In the genomic region with DNA sequence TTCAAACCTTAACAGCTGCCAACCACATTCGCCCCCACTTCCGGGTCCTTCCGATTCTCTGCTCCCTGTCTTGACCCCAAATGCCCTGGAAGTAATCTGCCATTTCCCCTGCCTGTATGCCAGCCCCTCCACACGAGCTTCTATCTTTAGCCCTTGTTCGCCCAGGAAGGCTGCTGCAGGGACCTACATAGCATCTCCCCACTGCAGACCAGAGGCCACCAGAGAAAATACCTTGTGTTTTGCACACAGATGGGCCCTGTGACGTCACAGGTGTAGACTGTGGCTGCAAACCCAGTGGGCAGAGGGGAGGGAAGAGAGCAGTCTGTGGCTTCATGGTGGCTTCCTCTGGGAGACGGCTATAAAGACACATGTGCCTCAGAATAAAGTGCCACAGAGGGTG, we compare ENCODE assay signal across 30 mouse cellular contexts. TPM values are rescaled to one million over a fixed set of nuclear protein-coding genes. Genes with fewer than 3 reads are reported as not detected.
DNase-seq lines count a peak whose midpoint lies in the region; ATAC-seq and TF ChIP-seq lines count a peak whose summit lies in the region.
"Had no signal": no experiment of that assay in that cellular context is flagged by ENCODE, and none has a peak within 500 bp of the region (broad histone marks: within the 10 kb centered on the region; RNA-seq: fewer than 3 reads in every experiment).

No protein-coding gene starts in this region.

- peaks cover 35% of the 10 kb centered on the region for H3K4me1 ChIP-seq in heart, embryonic 10.5 days
- peaks cover 5% of the 10 kb centered on the region; the same call in 1 of the 2 replicates for H3K4me1 ChIP-seq in heart, embryonic 11.5 days (ENCODE audit: control insufficient read depth, insufficient read depth, low read length)
- H3K4me1 ChIP-seq in midbrain, postnatal 0 days (ENCODE audit: insufficient read depth, low read length) = no peaks in the 10 kb centered on the region
- H3K4me1 ChIP-seq: stomach, embryonic 15.5 days had no signal

- H3K4me3 ChIP-seq in heart, embryonic 10.5 days = no peak overlapping the region
- no peak overlapping the region for H3K4me3 ChIP-seq in heart, embryonic 11.5 days (ENCODE audit: low read depth, low read length)
- H3K4me3 ChIP-seq in midbrain, postnatal 0 days (ENCODE audit: low read depth, low read length) = no peak overlapping the region
- H3K4me3 ChIP-seq: hindbrain, embryonic 15.5 days; kidney, embryonic 15.5 days; liver, embryonic 15.5 days; midbrain, embryonic 13.5 days; stomach, embryonic 15.5 days had no signal

- TF ChIP-seq CTCF in midbrain, postnatal 0 days (IDR thresholded peaks at IDR 0.05) = no peak

- no peak for ATAC-seq in heart, embryonic 11.5 days (replicated peaks; ENCODE audit: insufficient number of reproducible peaks, low FRiP score, low TSS enrichment)
- ATAC-seq in midbrain, postnatal 0 days (ENCODE audit: low FRiP score) = no peak
- ATAC-seq: forebrain, embryonic 14.5 days; intestine, embryonic 16.5 days; midbrain, embryonic 13.5 days had no signal

- no peak for DNase-seq in heart, embryonic 10.5 days (ENCODE audit: low spot score)
- DNase-seq in CD4-positive helper T cell, adult 2 months (ENCODE audit: low read depth, low spot score) = peak; percentile 59
- DNase-seq in T-cell, adult 2 months (ENCODE audit: low spot score) = peak; percentile 64
- peak; percentile 43 to 47 for DNase-seq in thymus, postnatal 10 days (ENCODE audit: low spot score in 2 of 2)
- no peak for DNase-seq in adrenal gland, adult 2 months
- no peak for DNase-seq in kidney, adult 9 months
- DNase-seq in midbrain, postnatal 0 days (ENCODE audit: low spot score) = no peak
- DNase-seq: adrenal gland, postnatal 36 days; cerebellum, adult 18-20 months; cerebellum, postnatal 36 days; gastrocnemius, postnatal 25 days; heart, postnatal 36 days; lung, postnatal 14 days; right cerebral cortex, postnatal 14 days; spleen, adult 18-20 months had no signal

- H3K27me3 ChIP-seq in heart, embryonic 10.5 days (ENCODE audit: insufficient read depth, poor library complexity, severe bottlenecking) = no peaks in the 10 kb centered on the region; the same call in 1 of the 2 replicates
- H3K27me3 ChIP-seq in heart, embryonic 11.5 days (ENCODE audit: control insufficient read depth, insufficient read depth, low read length) = peaks cover 2% of the 10 kb centered on the region; the same call in 1 of the 2 replicates
- no peaks in the 10 kb centered on the region for H3K27me3 ChIP-seq in midbrain, postnatal 0 days (ENCODE audit: insufficient read depth, low read length)
- H3K27me3 ChIP-seq: hindbrain, embryonic 15.5 days; kidney, embryonic 15.5 days; liver, embryonic 15.5 days; midbrain, embryonic 13.5 days; stomach, embryonic 15.5 days had no signal

- H3K4me2 ChIP-seq in heart, embryonic 11.5 days = no peak overlapping the region
- no peak overlapping the region for H3K4me2 ChIP-seq in midbrain, postnatal 0 days (ENCODE audit: low read depth, low read length, poor library complexity, severe bottlenecking)
- H3K4me2 ChIP-seq: hindbrain, embryonic 15.5 days; kidney, embryonic 15.5 days; liver, embryonic 15.5 days; midbrain, embryonic 13.5 days; stomach, embryonic 15.5 days had no signal

- no peak overlapping the region for H3K9ac ChIP-seq in heart, embryonic 11.5 days (ENCODE audit: low read depth, low read length)
- H3K9ac ChIP-seq in midbrain, postnatal 0 days (replicated peaks; ENCODE audit: low read length, poor library complexity, severe bottlenecking) = no peak overlapping the region
- H3K9ac ChIP-seq: hindbrain, embryonic 15.5 days; kidney, embryonic 15.5 days; liver, embryonic 15.5 days; midbrain, embryonic 13.5 days; stomach, embryonic 15.5 days had no signal

- peak overlapping the region; percentile 36; the same call in 1 of the 2 replicates for H3K27ac ChIP-seq in heart, embryonic 10.5 days
- H3K27ac ChIP-seq in heart, embryonic 11.5 days (ENCODE audit: low read depth, low read length) = no peak overlapping the region
- H3K27ac ChIP-seq in midbrain, postnatal 0 days (ENCODE audit: low read depth, low read length) = no peak overlapping the region
- H3K27ac ChIP-seq: hindbrain, embryonic 15.5 days; kidney, embryonic 15.5 days; liver, embryonic 15.5 days; midbrain, embryonic 13.5 days; stomach, embryonic 15.5 days had no signal

- WGBS in heart, embryonic 10.5 days = 62% methylated on average over 7 of the region's 7 CpGs
- 57% methylated on average over 7 of the region's 7 CpGs for WGBS in heart, embryonic 11.5 days (ENCODE audit: insufficient replicate concordance)
- 76% methylated on average over 7 of the region's 7 CpGs for WGBS in midbrain, postnatal 0 days

- no peaks in the 10 kb centered on the region for H3K36me3 ChIP-seq in heart, embryonic 10.5 days
- H3K36me3 ChIP-seq in heart, embryonic 11.5 days (ENCODE audit: control insufficient read depth, insufficient read depth, low read length) = no peaks in the 10 kb centered on the region
- no peaks in the 10 kb centered on the region for H3K36me3 ChIP-seq in midbrain, postnatal 0 days (ENCODE audit: insufficient read depth, low read length)
- H3K36me3 ChIP-seq: G1E; hindbrain, embryonic 15.5 days; kidney, embryonic 15.5 days; liver, embryonic 15.5 days; midbrain, embryonic 13.5 days; stomach, embryonic 15.5 days had no signal

- H3K9me3 ChIP-seq in heart, embryonic 10.5 days = no peaks in the 10 kb centered on the region
- H3K9me3 ChIP-seq in heart, embryonic 11.5 days (replicated peaks; ENCODE audit: control insufficient read depth, low read length) = no peaks in the 10 kb centered on the region
- no peaks in the 10 kb centered on the region for H3K9me3 ChIP-seq in midbrain, postnatal 0 days (ENCODE audit: low read length)
- H3K9me3 ChIP-seq: G1E; hindbrain, embryonic 15.5 days; kidney, embryonic 15.5 days; liver, embryonic 15.5 days; midbrain, embryonic 13.5 days; stomach, embryonic 15.5 days had no signal

RNA-seq across cellular contexts. Expression of gene C1qtnf6, which starts 13.0 kb away (rescaled TPM):
- 19.0 and 28.4 TPM in 2 replicates for polyA plus RNA-seq in heart, embryonic 10.5 days (2016; fragmentation: Nextera tagmentation; extraction: Ambion mirVana)
- 36.3 and 37.0 TPM in 2 replicates for polyA plus RNA-seq in heart, embryonic 11.5 days (2014; fragmentation: Nextera tagmentation; extraction: Ambion mirVana)
- total RNA-seq in adrenal gland, adult 2 months (2021) = 10 to 100 TPM; 16.9 to 30.1 TPM
- polyA plus RNA-seq in adrenal gland, adult 2 months (2012; rRNA removed) = 63.2 and 92.2 TPM in 2 replicates
- 2.4 and 2.7 TPM in 2 replicates for total RNA-seq in midbrain, postnatal 0 days (2014; rRNA removed)
- 8.6 and 10.4 TPM in 2 replicates for polyA plus RNA-seq in midbrain, postnatal 0 days (2015; fragmentation: Nextera tagmentation; extraction: Ambion mirVana)
- polyA plus RNA-seq: G1E had no signal

RNA-seq across cellular contexts. Expression of gene Il2rb, which starts 23.1 kb away (rescaled TPM):
- not detected in 2 replicates for polyA plus RNA-seq in heart, embryonic 10.5 days (2016; fragmentation: Nextera tagmentation; extraction: Ambion mirVana)
- polyA plus RNA-seq in heart, embryonic 11.5 days (2014; fragmentation: Nextera tagmentation; extraction: Ambion mirVana) = not detected in 2 replicates
- 1 to 10 TPM; 1.3 to 1.5 TPM for total RNA-seq in adrenal gland, adult 2 months (2021)
- 3.8 and 4.9 TPM in 2 replicates for polyA plus RNA-seq in adrenal gland, adult 2 months (2012; rRNA removed)
- 0.33 and 0.38 TPM in 2 replicates for total RNA-seq in midbrain, postnatal 0 days (2014; rRNA removed)
- 0.19 and 0.22 TPM in 2 replicates for polyA plus RNA-seq in midbrain, postnatal 0 days (2015; fragmentation: Nextera tagmentation; extraction: Ambion mirVana)
- total RNA-seq: gastrocnemius, postnatal 25 days had no signal
- polyA plus RNA-seq: forebrain, embryonic 14.5 days; G1E; midbrain, embryonic 13.5 days had no signal

RNA-seq across cellular contexts. Expression of gene Sstr3, which starts 26.3 kb away (rescaled TPM):
- polyA plus RNA-seq in heart, embryonic 10.5 days (2016; fragmentation: Nextera tagmentation; extraction: Ambion mirVana) = 0.12 TPM in 1 of 2 replicates, not detected in the other
- polyA plus RNA-seq in heart, embryonic 11.5 days (2014; fragmentation: Nextera tagmentation; extraction: Ambion mirVana) = 0.04 and 0.38 TPM in 2 replicates
- 1 to 10 TPM in 1 of 2 experiments, under 1 TPM in 1; 0.43 to 1.6 TPM for total RNA-seq in adrenal gland, adult 2 months (2021)
- 0.16 and 0.93 TPM in 2 replicates for polyA plus RNA-seq in adrenal gland, adult 2 months (2012; rRNA removed)
- total RNA-seq in midbrain, postnatal 0 days (2014; rRNA removed) = 1.1 and 2.4 TPM in 2 replicates
- 0.49 and 0.65 TPM in 2 replicates for polyA plus RNA-seq in midbrain, postnatal 0 days (2015; fragmentation: Nextera tagmentation; extraction: Ambion mirVana)
- total RNA-seq: gastrocnemius, postnatal 25 days; heart, postnatal 36 days; neutrophil, adult 5-6 weeks had no signal
- polyA plus RNA-seq: C2C12; G1E; heart, embryonic 14.5 days; liver, embryonic 15.5 days had no signal

RNA-seq across cellular contexts. Expression of gene Tmprss6, which starts 49.8 kb away (rescaled TPM):
- polyA plus RNA-seq in heart, embryonic 10.5 days (2016; fragmentation: Nextera tagmentation; extraction: Ambion mirVana) = 0.06 and 1.7 TPM in 2 replicates
- 0.64 TPM in 1 of 2 replicates, not detected in the other for polyA plus RNA-seq in heart, embryonic 11.5 days (2014; fragmentation: Nextera tagmentation; extraction: Ambion mirVana)
- 1 to 10 TPM in 1 of 2 experiments, under 1 TPM in 1; 0.59 to 3.3 TPM for total RNA-seq in adrenal gland, adult 2 months (2021)
- polyA plus RNA-seq in adrenal gland, adult 2 months (2012; rRNA removed) = 3.5 and 4.7 TPM in 2 replicates
- 0.66 TPM in 1 of 2 replicates, not detected in the other for total RNA-seq in midbrain, postnatal 0 days (2014; rRNA removed)
- 0.10 and 0.26 TPM in 2 replicates for polyA plus RNA-seq in midbrain, postnatal 0 days (2015; fragmentation: Nextera tagmentation; extraction: Ambion mirVana)
- total RNA-seq: gastrocnemius, postnatal 25 days; heart, postnatal 36 days; layer of hippocampus, postnatal 10 days; left cerebral cortex, postnatal 10 days; megakaryocyte, adult 5-6 weeks; neutrophil, adult 5-6 weeks had no signal
- polyA plus RNA-seq: G1E; heart, embryonic 14.5 days had no signal

RNA-seq across cellular contexts. Expression of gene Rac2, which starts 54.4 kb away (rescaled TPM):
- 5.9 and 13.0 TPM in 2 replicates for polyA plus RNA-seq in heart, embryonic 10.5 days (2016; fragmentation: Nextera tagmentation; extraction: Ambion mirVana)
- polyA plus RNA-seq in heart, embryonic 11.5 days (2014; fragmentation: Nextera tagmentation; extraction: Ambion mirVana) = 3.4 and 9.2 TPM in 2 replicates
- 1 to 10 TPM; 8.1 to 9.6 TPM for total RNA-seq in adrenal gland, adult 2 months (2021)
- 33.4 and 40.2 TPM in 2 replicates for polyA plus RNA-seq in adrenal gland, adult 2 months (2012; rRNA removed)
- 1.7 and 2.6 TPM in 2 replicates for total RNA-seq in midbrain, postnatal 0 days (2014; rRNA removed)
- 4.3 and 4.9 TPM in 2 replicates for polyA plus RNA-seq in midbrain, postnatal 0 days (2015; fragmentation: Nextera tagmentation; extraction: Ambion mirVana)
- polyA plus RNA-seq: C2C12 had no signal

Comparison
In these comparisons a context has a peak if more than half of its experiments do, and no peak if none do; other contexts are left out.
1. DNase-seq: peak in CD4-positive helper T cell, adult 2 months (single experiment), T-cell, adult 2 months (single experiment) and thymus, postnatal 10 days (2 of 2); none in heart, embryonic 10.5 days (single experiment), adrenal gland, adult 2 months (single experiment), kidney, adult 9 months (single experiment) and midbrain, postnatal 0 days (single experiment).